Mouse (Mus musculus) heart, postnatal 4 days (tissue): ENCODE measurements around the gene Dnajc5. TPM values are rescaled to one million over a fixed set of nuclear protein-coding genes. Genes with fewer than 3 reads are reported as not detected.

ENCODE experiments used
- DNase-seq: peaks from one replicate; pipeline ENCODE4 v3.0.0; 2021
- total RNA-seq, 2 experiments: library from RNA; stranded (reverse); gene quantifications; 2 replicates each; pipeline ENCODE4 v1.2.3; 2021

The Dnajc5 gene
- total RNA-seq, 2 experiments from 2014 or later: 111 to 119 TPM

- DNase-seq: no peak
Observed at GRCm38 (mm10) chr2:181589011-181589731, 68.9 kb downstream of the Dnajc5 start.

DNA sequence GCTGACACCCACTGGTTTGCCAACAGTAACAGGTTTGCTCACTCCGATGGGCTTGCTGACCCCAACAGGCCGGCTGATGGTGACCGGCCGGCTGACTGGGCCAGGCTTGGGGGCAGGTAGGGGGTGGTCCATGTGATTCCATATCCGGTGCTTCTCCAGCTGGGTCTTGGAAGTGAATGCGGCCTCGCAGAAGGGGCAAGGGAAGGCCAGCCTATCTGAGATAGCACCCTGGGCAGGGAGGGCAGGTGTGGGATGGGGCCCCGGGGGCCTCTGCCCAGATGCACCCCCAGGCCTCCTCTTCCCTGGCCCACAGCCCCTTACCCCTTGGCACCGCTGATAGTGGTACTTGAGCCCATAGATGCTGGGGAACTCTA, 69.4 kb downstream of the Dnajc5 start:
- no peak for DNase-seq

- DNase-seq: no peak
Observed at GRCm38 (mm10) chr2:181590471-181590870, 70.2 kb downstream of the Dnajc5 start.

DNA sequence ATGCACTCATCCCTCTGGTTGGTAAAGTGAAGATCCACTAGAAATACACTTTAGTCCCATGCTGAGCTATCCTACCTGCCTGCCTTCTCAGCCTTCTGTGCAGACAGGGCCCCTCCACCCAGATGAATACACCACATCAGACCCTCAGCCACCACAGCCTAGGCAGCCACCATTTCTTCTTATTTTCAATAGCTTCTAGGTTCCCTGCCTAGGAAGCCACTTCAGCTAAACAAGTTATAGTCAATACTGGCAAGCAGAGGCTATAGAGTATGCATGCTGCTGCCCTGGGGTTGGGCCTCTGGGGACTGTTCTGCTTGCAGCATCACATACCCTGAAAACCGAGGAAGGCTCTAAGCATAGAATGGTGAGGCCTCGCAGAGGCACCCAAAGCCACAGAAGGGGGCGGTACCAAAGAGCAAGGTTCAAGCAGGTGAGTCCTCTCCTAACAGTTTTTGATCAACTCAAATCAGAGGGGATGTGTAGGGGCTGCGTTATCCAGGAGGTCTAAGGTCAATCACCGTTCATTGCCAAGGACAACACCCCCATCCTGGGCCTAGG, 71.3 kb downstream of the Dnajc5 start, which contains the start of gene Prpf6:
Gene Prpf6, plus strand, starts transcription at position 341 of the 558 bp plus-strand sequence.
- DNase-seq: peak; percentile 5

- peak; percentile 78 for DNase-seq
Observed at GRCm38 (mm10) chr2:181592231-181593041, 72.2 kb downstream of the Dnajc5 start, which contains the start of gene Zfp512b. Zfp512b (minus strand) TSS chr2:181592803.

DNA sequence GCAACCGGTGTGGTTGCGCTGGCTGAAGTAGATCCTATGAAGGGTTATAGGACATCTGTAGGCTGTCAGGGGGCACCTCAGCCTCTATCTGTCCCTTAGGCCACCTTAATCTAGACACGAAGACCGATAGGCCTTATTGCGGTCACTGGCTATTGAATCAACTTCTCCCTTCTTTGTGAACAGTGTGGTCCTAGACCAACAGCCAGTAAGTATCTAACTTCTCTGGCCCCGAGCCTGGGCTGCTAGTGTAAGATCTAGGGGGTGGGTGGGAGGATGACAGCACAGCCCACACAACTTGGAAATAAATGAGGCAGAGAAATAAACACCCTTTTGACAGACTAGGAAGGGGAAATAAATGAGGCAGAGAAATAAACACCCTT, 72.7 kb downstream of the Dnajc5 start:
- peak; percentile 46 for DNase-seq

DNA sequence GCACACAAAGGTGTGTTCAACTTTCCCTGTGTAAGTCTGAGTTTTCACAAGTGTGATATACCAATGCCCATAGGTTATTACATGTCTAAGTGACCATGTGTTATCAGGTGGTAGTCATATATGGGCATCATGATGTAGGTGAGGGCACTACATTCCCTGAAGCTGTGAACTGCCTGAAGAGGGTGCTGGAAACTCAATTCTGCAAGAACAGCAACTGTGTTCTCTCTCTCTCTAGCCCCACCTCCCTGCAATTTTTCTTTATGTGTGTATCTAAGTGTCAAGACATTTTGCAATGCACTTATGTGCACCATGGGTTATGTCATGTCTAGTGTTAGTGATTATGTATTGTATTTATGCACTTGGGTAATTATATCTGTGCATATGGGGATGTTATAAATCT, 73.7 kb downstream of the Dnajc5 start:
- DNase-seq: no peak

GRCm38 (mm10) chr2:181594946-181595696, 74.8 kb downstream of the Dnajc5 start:
- peak; percentile 47 for DNase-seq

DNA sequence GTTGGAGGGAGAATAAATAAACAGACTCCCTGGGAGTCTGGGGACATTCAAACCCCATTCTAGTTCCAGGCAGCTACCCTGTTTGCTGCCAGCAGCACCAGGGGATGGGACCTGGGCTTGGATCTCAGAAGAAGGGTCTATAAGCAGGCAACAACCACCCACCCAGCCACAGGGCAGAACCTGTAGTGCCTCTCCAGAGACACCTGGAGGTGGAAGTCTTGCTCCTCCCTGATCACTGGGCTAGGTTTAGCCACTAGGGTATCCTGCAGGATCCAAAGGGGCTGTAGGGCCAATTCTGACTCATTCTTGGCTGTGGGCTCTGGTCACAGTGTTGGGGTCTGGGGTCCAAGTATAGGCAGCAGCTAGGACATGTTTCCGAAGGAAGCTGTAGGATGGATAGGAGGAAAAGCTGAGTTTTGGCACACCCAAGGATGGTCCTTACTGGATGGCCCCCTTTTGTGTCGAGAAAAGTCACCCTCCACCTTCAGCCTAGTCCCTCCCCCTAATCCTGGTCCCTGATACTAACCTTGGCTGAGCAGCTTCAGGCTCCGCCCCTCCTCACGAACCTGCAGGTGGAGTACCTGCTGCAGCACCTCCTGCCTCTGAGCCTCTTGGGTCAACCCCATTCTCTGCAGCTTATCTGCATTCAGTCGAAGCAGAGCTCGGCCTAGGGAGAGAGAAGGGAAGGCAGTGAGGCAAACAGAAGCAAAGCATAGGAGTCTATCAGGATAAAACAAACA, 76.1 kb downstream of the Dnajc5 start:
- no peak for DNase-seq

- no peak for DNase-seq
Observed at GRCm38 (mm10) chr2:181597378-181598061, 77.2 kb downstream of the Dnajc5 start.

DNA sequence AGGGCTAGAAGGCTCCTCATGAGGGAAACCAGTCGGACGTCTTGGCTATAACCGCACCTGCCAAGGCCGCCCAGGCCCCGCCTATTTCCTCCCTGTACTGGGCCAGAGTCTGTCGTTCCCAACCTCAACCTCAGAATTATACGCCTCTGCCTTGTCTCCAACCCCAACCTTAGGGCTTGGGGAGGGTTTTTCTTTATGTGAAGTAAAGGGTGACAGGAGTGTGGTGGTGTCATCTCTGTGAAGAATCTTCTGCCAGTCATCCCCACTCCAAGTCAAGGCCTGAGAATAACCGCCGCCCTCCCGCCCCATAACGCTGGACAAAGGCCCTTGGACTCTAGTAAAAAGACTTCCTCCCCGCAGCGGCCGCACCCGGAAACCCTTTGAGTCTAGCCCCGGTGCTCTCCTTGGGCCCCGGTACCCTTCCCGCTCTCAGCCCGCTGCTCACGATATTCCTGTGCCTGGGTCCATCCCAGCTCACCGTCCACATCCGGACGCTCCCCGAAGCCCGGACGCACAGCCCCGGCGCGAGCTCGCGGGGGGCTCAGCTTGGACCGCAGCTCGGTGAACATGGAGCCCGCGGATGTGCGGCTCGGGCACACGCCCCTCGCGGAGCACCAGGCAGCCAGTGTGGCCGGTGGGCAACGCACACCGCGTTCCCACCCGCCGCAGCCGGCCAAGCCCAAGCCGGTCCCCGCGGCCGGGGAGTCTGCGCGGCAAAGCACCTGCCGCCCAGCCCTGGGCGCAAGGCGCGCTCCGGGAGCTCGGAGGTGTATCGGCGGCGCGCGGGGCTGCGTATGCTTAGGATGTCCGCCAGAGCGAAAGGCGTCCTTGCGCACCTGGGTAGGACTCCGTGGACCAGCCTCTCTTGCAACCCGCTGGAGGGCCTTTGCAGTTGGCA, 78.4 kb downstream of the Dnajc5 start, which contains the start of gene Samd10:
Gene Samd10, minus strand, starts transcription at position 759 of the 898 bp plus-strand sequence.
- DNase-seq: peak; percentile 52

- no peak for DNase-seq
Observed at GRCm38 (mm10) chr2:181600226-181600758, 80.0 kb downstream of the Dnajc5 start.

- peak; percentile 97 for DNase-seq
Observed at GRCm38 (mm10) chr2:181600828-181601750, 80.8 kb downstream of the Dnajc5 start.

DNA sequence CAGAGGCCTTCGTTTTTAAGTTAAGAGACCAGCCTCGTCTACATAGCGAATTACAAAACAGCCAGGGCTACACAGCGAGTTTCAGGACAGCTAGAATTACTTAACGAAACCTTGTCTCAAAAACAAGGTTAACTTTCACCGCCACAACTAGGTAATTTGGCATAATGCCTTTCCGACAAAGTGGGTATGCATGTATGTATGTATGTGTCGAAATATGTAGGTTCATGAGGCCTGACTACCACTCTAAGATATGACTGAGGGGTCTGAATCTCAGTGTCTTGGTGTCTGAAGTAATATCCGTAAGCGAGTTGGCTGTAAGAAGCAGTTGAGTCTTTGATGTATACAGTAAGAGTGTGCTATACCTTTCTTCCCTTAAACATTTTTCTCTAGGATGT, 81.5 kb downstream of the Dnajc5 start:
- DNase-seq: no peak

DNA sequence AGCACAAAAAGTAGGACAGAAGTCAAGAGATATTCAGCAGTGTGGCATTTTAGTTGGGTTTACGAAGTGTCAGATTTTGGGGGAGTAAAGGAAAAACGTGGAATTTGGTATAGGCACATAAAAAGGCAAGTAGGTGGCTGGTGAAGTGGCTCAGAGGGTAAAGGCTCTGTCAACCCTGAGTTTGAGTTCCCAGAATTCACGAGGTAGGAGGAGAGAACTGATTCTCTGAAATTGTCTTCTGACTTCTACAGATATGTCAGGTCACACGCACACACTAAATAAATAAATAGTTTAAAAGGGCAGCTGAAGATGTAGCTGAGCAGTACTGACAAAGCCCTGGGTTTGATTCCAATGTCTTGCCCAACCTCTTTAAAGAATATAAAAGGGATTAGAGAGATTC, 82.1 kb downstream of the Dnajc5 start:
- DNase-seq: no peak
